Mouse (Mus musculus) mouse embryonic stem cell (cell line): Measurements from ENCODE around the gene Dhrs7b.
"Not testable (repeated sequence)": the region's sequence is repeated elsewhere in the genome, so short reads cannot be mapped to it uniquely, and the experiment has no call there.

Experiments used
- in situ Hi-C, 2 experiments: fragments of 300-500 bp; cut with MboI; formaldehyde crosslinking; loops; 1 replicate in 1 of 2; 3 replicates in 1 of 2; pipeline ENCODE4 v1.14.3; 2019 to 2020; ENCODE audit warnings: low sequenced_read_pairs in 2 of 2, low pct_unique_long_range_greater_than_20kb in 1 of 2, mixed read lengths in 1 of 2; ENCODE audit not compliant: unreplicated experiment in 1 of 2

Gene Dhrs7b

DNA sequence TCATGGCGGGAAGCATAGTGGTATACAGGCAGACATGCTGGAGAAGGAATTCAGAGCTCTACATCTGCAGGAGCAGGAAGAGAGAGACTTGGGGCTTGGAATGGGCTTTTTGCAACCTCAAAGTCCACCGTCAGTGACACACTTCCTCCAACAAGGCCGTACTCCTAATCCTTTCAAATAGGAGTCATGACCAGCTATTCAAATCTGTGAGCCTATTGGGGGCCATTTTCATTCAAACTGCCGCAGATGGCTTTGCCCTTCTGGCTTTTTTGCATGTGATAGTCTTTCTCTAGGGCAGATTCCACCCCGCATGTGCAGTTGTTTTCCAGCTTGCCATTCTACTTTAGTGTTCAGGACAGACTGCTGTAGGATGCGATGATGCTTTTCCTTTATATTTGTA lies 6.5 kb downstream of the Dhrs7b start:
- in situ Hi-C loops = no loop called here

DNA sequence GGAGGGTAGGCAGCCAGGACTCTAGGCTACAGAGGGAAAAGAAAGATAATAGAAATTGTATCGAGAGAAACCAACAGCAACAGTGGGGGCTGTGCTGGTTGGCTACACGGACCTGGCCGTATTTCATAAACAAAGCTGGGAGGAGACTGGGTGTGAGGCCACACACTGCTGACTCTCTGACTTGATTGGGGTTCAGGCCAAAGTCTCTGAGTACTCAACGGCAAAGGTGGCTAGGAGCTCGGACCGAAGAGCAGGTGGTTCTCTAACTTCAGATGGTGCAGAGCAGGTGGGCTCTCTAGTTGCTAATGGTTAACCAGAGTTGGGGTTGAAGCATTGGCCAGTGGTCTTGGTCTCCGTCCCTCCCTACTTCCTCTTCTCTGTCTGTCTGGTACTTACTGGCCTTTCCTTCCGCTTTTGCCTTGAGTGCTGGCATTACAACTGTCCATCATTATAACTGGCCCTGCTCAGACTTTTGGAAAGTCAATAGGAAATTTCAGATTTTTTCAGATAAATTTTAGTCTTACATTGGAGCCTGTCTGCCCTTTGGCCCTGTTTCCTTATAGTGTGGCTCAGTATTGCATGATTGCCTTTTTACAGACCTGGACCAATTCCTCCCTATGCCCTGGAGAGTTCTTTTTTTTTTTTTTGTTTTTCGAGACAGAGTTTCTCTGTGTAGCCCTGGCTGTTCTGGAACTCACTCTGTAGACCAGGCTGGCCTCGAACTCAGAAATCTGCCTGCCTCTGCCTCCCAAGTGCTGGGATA lies 7.4 kb downstream of the Dhrs7b start:
- in situ Hi-C loops = no loop called here

DNA sequence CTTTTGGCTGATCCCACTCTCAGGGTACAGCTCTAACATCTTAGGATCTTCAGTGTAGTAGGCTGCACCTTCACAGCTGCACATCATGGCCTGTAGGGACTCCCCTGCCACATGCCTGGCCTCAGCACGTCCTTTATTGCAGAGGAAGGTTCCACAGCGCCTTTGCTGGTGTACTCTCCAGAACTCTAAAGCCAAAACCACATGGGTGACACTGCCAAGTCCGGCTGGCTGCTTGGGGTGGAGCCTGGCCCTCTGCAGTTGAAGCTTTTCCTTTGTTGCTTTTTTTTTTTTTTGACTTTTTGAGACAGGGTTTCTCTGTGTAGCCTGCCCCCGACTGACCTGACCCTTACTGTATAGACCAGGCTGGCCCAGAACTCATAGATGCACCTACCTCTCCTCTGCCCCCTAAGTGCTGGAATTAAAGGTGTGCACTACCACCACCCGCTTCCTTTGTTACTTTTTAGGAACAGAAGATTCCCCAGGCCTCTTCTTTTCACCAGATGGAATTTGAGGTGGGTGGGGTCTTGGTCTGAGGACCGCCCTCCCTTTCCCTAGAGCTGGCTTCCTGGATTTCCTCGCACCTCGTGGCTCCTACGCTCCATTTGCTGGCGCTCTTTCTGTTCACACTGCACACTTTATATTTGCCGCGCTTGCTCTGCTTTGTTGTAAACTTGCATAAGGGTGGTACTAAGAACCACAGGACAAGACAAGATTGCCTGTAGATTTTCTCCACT lies 11.2 kb downstream of the Dhrs7b start:
- in situ Hi-C loops = no loop called here

DNA sequence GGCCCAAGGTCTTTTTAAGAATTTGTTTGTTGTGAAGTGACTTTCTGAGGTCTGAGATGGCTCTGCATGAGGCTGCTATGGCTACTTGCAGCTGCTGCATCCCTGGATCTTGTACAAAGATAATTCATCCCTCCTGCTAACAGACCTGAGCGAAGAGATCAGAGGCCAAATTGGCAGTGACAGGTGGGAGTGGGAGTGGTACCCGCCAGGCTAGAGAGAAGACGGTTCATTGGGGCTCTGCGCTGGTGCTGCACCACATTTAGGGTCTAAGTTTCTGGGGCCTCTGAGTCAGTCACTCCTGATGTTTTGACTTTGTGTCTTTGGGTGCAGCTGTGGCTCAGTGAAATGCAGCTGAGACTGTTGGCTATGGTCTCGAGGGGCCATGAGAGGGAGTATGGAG lies 13.0 kb downstream of the Dhrs7b start:
- in situ Hi-C loops = no loop called here

DNA sequence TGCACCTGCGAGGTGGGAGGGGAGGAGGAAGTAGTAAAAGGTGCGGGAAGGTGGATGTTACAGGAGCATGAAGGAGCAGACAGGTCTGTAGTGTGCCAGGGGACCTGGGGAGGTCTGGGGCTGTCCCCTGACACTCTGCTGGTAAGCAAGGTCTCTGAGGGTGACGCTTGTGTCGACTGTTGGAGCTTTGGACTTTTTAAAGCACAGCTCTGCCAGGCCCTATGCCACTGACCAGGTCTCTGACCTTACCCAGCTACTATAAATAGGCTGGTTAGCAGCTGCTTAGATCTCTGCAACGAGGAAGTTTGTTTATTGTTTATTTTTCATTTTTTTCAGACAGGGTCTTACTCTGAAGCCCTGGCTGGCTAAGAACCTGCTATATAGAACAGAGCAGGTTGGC lies 15.0 kb downstream of the Dhrs7b start:
- in situ Hi-C loops = no loop called here

DNA sequence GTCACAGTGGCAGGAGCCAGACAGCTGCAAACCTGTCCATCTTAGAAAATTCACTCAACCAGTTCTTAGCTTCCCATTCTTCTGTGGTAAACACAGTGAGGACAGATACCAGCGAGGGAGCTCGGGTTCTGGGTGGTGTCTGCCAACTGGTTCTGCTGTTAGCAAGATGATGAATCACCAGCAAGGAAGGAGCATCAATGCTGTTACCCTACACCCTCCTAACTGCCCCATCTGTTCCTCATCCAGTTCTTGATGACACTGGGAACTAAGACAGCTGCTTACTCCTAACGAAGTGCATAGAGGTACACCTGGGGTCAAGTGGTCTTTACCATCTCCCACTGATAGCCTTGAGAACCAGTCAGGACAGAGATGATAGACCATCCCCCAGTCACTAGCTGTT lies 26.2 kb downstream of the Dhrs7b start:
- in situ Hi-C loops = no loop called here

DNA sequence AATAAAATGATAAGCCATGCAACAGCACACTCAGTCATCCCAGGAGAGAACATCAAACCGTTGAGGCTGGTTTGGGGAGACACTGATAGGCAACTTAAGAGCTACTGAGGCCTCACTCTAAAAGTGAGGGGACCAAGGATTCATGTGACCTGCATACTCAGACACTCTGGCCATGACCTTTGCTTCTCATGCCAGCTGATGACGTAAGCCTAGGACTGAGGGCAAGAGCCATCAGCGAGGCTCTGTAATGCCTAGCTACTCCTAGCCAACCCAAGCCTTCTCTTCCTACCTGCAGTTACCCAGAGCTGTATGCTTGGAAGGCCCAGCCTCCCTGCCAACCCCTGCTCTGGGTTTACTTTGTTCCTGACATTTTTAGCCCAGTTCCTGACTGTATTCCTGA lies 31.6 kb downstream of the Dhrs7b start:
- in situ Hi-C loops = no loop called here

DNA sequence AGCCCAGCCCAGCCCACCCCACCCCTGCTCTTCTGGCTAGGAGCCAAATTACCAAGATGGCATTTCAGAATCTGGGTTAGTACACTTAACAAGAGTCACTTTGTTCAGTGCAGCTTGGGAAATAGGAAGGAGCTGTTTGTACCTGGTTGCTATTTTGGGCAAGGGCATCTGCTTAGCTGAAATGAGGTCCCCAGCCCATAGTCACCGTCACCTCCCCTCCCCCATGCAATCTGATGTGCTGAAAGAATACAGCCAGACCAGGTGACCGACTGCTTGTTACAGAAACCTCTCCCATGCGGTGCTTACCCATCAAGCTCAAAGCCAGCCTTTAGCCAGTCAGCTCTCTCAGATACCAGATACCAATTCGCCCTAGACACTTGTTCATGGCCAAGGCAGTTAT lies 32.8 kb downstream of the Dhrs7b start:
- in situ Hi-C loops = no loop called here

DNA sequence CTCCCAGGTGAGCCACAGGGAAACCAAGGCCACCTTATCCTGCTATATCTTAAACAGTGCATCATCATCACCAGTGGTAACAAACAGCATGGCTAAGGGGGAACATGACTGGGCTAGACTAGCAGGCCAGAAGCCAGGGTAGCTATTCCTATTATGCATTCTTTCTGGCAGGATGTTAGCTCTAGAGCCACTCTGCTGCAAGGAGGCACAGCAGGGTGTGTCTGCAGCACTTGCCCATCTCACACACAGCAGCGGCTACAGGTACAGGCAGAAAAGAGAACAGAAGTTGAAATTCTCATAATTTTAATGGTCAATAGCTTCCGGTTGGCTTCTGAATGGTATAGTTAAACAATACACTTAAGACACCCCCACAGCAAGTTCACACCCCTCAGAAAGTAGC lies 33.7 kb downstream of the Dhrs7b start:
- in situ Hi-C loops = no loop called here

DNA sequence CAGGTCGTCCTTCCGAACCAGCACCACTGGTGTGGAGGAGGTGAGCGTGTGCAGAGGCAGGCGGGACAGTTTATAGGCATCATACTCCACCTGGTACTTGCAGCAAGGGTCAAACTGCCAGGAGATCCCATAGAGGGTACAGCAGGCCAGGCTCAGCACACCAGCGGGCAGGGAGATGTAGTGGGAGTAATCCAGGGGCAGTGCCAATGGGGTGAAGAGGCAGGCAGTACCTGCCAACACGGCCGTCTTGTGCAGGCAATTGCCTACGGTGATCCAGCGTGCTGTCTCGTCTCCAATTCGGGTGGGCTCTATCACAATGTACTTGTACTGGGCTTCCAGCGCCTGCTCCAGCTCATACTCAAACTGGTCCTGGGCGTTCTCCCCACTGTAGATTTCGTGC lies 34.5 kb downstream of the Dhrs7b start:
- in situ Hi-C loops = no loop called here

DNA sequence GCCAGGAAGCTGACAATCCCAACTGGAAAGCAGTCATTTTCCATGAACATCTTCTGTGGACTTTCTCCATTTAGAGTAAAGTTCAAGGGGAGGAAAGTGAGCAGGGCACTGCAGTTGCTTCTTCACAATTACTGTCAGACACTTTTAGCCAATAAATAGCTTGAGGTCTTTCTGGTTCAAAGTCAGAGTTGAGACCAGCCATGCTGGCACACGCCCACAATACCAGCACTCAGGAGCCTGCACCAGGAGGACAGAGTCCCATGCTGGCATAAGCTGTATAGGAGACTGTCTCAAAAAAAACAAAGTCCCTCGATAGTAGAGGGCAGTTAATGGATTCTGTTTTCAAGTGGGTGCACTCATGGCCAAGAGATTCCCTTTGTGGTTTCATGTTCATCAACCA lies 35.6 kb downstream of the Dhrs7b start:
- in situ Hi-C loops = no loop called here

DNA sequence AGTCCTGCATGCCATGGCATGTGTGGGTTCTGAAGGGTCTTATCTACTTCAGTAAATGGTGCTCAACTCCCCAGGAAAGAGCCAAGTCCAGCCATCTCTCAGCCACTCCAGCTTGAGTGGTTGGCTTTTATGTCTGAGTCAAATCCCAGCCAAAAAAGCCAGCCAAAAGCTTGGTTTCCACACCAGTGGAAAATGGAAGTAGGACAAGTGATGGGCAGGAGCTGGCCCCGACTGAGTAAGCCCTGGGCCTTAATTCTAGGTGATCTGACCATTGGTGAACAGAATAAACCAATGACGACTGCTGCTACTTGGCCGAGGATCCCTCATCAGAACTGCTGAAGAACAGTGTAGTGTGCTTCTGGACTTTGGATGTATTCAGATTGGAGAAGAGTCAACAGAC lies 37.0 kb downstream of the Dhrs7b start:
- in situ Hi-C loops = no loop called here

DNA sequence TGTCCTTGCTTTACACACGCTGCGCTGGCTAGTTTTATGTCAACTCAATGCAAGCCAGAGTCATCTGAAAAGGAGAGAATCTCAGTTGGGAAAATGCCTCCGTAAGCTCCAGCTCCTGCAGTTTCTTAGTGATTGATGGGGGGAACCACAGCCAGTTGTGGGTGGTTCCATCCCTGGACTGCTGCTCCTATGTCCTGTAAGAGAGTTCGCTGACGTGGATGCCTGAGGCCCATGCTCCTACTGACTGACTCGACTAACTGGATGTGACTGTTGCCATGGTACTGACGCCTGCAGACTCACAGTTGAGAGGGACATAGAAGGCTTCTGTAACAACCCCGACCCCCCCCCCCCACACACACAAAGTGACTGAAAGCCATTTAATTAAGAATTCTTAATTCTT lies 37.5 kb downstream of the Dhrs7b start:
- in situ Hi-C loops = no loop called here

DNA sequence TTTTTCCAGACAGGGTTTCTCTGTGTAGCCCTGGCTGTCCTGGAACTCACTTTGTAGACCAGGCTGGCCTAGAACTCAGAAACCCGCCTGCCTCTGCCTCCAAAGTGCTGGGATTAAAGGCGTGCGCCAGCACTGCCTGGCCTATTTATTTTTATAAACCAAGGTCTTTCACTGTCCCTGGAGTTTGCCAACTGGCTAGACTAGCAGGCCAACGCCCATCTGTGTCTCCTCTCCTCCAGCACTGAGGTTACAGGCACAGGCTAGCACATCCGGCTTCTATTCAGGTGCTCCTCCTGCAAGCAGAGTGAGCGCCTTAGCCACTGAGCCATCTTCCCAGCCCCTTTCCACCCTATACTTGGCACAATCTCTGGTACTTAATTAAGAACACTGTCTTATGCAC lies 39.0 kb downstream of the Dhrs7b start:
- in situ Hi-C loops = not testable (repeated sequence)

DNA sequence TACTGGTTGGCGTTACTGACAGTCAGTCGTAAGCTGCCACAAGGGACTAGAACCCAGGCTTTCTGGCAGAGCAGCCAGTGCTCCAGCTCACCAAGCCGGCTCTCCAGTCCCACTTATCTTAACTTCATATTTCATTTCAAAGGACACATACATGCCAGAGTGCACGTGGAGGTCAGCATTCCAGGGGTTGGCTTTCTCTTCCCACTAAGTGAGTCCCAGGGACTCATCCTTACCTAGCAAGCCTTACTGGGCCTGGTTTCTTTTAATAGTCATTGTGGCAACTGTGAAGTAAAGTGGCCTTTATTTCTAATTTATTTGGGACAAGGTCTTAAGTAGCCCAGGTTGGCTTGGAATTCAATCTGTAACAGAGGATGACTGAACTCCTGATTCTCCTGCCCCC lies 41.0 kb downstream of the Dhrs7b start:
- in situ Hi-C loops = no loop called here

DNA sequence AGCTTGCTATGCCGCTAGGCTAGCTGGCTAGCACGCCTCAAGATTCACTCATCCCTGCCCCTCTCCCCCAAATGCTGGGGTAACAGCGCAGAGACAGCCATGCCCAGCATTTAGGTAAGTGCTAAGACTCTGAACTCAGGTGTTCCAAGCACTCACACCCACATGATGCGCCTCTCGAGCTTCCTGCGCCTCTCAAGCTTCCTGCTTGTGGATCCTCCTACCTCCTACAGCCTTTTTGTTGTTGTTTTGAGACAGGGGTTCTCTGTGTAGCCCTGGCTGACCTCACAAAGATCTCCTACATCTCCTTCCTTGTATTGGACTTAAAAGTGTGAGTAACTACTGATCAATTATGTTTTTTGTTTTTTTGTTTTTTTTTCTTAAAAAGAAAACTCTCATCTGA lies 42.7 kb downstream of the Dhrs7b start:
- in situ Hi-C loops = no loop called here

DNA sequence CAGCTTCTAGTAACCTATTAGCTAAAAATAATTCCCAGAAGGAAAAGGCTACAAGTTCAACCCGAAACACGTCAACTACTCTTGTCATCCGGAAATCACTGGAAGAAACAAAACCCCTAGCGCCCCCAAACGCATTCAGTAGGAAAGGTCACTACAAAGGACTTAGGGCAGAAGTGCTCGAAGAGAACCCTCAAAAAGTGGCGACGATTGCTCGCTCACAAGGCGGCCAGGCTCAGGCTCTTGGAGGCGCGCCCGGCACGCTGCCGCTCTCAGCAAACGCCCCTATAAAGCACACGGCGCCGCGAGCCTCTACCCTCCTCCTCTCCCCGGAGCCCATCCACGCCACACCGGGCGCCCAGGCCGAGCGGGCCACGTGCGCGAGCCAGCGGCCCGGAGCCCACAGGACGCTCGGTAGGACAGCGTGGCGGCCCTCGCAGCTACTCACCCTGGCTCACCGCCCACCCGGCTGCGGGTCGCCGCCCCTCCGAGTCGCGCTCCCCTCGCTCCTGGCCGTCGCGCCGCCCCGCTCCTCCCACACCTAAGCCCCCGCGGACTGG lies 47.7 kb downstream of the Dhrs7b start:
- in situ Hi-C loops = no loop called here

DNA sequence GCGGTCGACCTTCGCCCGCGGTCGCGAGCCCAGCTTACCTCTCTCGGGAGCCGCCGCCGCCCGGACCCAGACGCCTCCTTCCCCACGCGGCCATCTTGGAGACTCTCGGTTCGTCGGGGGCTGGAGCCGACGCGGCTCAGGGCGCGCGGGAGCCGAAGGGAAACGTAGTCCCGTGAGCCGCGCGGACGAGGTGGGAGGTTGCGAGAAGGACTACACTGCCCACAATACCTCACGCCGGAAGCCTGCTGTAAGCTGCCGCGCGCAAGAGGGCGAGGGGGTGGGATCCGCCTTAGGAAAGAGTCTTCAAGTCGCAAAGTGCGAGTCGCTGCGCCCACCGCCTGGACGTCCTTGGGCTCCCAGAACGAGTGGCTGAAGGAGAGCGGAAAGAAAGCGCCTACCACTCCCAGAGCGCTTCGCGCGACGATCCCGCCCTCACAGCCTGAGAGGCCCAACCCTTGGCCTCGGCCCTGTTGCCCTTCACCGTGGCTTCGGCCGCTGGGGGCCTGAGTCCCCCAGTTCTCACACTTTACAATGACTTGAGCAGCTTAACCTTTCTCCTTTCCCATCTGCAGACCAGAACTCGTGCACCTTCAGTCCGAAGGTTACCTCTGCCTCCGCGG lies 48.4 kb downstream of the Dhrs7b start, which contains the start of gene Tmem11:
TSS of gene Tmem11 (minus strand) at position 598 of the 620 bp plus-strand sequence.
- in situ Hi-C loops = no loop called here

DNA sequence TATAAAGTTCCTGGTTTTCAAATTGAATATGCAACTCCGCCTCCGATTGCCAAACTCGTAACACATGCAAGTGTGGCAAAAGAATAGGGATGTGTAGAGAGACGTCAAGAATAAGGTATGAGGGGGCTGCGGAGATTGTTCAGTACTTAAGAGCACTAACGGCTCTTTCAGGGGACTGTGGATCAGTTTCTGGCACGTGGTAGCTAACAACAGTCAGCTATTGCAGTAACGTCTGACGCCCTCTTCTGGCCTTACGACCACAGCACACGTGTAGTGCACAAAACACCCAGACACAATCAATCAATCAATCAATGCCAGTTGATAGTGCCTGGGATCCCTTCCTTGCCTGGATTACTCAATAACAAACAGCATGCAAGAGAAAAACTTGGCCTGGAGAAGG lies 49.0 kb downstream of the Dhrs7b start:
- in situ Hi-C loops = no loop called here
